Mouse (Mus musculus): ENCODE measurements around the gene Nkapl. TPM values are rescaled to one million over a fixed set of nuclear protein-coding genes. Genes with fewer than 3 reads are reported as not detected.

Nkapl gene
- polyA plus RNA-seq, 1 experiment: 0.55 TPM

DNA sequence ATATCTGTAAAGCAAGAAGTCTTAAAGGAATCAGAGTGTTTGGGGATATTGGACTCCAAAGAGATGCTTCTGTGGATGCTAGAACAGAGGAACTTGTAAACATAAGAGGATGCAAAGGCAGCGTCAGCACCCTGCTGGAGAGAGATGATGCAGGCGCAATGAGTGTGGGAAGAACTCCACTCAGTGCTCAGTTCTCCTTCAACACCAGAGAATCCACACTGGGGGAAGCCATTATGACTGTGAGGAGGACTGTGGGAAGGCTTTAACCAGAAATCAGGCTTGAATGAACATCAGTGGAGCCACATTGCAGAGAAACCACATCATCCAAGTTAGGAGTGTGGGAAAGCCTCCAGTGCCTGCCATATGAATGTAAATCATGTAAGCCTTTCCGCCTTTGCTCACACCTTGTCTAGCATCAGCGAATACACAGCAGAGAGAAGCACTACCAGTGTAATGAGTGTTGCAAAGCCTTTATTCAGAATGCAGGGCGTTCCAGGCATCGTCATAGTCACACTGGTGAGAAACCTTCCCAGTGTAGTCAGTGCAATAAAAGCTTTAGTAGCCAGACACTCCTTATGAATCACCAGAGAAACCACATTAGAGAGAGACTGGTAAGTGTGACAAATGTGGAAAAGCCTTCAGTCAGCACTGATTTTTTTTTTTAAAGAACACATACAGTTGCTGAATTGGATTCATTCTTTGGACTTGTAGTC lies 50.9 kb downstream of the Nkapl start:
- H3K36me3 ChIP-seq (ENCODE audit: control insufficient read depth, insufficient read depth, low read length, poor library complexity, severe bottlenecking): no peaks in the 10 kb centered on the region
- no peak overlapping the region for H3K9ac ChIP-seq (ENCODE audit: low read depth, poor library complexity, severe bottlenecking)
- no peaks in the 10 kb centered on the region for H3K27me3 ChIP-seq (ENCODE audit: control insufficient read depth, insufficient read depth, low read length, poor library complexity, severe bottlenecking)
- no peaks in the 10 kb centered on the region for H3K4me1 ChIP-seq (ENCODE audit: control insufficient read depth, insufficient read depth, low read length)
- TF ChIP-seq EP300 (IDR thresholded peaks at IDR 0.05; ENCODE audit: insufficient read depth, low read depth, low read length) (no peak), CTCF (IDR thresholded peaks at IDR 0.05; ENCODE audit: low read depth, low read length) (no peak), POLR2A (IDR thresholded peaks at IDR 0.05; ENCODE audit: insufficient read depth, low read length) (no peak)
- H3K9me3 ChIP-seq (replicated peaks; ENCODE audit: control insufficient read depth, insufficient read depth, low read length, poor library complexity, severe bottlenecking): no peaks in the 10 kb centered on the region
- H3K27ac ChIP-seq (ENCODE audit: insufficient read depth, low read length): no peak overlapping the region
- no peak overlapping the region for H3K4me3 ChIP-seq (ENCODE audit: low read depth, low read length)

Other genes with a start within 250 kb of the Nkapl start
- gene Gpx5, start 175.8 kb downstream of the Nkapl start, polyA plus RNA-seq (2011; ENCODE audit: insufficient read depth, insufficient read length, low read depth, missing spikeins): not detected in 2 replicates
- gene Gpx6, start 156.4 kb downstream of the Nkapl start, polyA plus RNA-seq (2011; ENCODE audit: insufficient read depth, insufficient read length, low read depth, missing spikeins): 1.2 and 2.2 TPM in 2 replicates
- not detected in 2 replicates for gene Olfr1367, start 121.6 kb downstream of the Nkapl start, polyA plus RNA-seq (2011; ENCODE audit: insufficient read depth, insufficient read length, low read depth, missing spikeins)
- 15.6 and 17.9 TPM in 2 replicates for gene Zscan12, start 105.7 kb downstream of the Nkapl start, polyA plus RNA-seq (2011; ENCODE audit: insufficient read depth, insufficient read length, low read depth, missing spikeins)
- 38.5 and 40.1 TPM in 2 replicates for gene Zkscan3, start 65.8 kb downstream of the Nkapl start, polyA plus RNA-seq (2011; ENCODE audit: insufficient read depth, insufficient read length, low read depth, missing spikeins)
- gene Pgbd1, start 27.5 kb downstream of the Nkapl start, polyA plus RNA-seq (2011; ENCODE audit: insufficient read depth, insufficient read length, low read depth, missing spikeins): 3.4 and 3.6 TPM in 2 replicates
- 39.0 and 42.6 TPM in 2 replicates for gene Zscan26, start 14.8 kb downstream of the Nkapl start, polyA plus RNA-seq (2011; ENCODE audit: insufficient read depth, insufficient read length, low read depth, missing spikeins)
- 0.58 and 0.59 TPM in 2 replicates for gene Zkscan4, start 10.4 kb upstream of the Nkapl start, polyA plus RNA-seq (2011; ENCODE audit: insufficient read depth, insufficient read length, low read depth, missing spikeins)
- gene Gm10065, start 10.9 kb upstream of the Nkapl start, polyA plus RNA-seq (2011; ENCODE audit: insufficient read depth, insufficient read length, low read depth, missing spikeins): not detected in 2 replicates
- 0.52 TPM in 1 of 2 replicates, not detected in the other for gene AK157302, start 26.7 kb upstream of the Nkapl start, polyA plus RNA-seq (2011; ENCODE audit: insufficient read depth, insufficient read length, low read depth, missing spikeins)
- gene Gm11273, start 32.9 kb upstream of the Nkapl start, polyA plus RNA-seq (2011; ENCODE audit: insufficient read depth, insufficient read length, low read depth, missing spikeins): 3.2 and 7.4 TPM in 2 replicates
- gene Zkscan8, start 62.6 kb upstream of the Nkapl start, polyA plus RNA-seq (2011; ENCODE audit: insufficient read depth, insufficient read length, low read depth, missing spikeins): 15.2 and 16.1 TPM in 2 replicates
- gene Olfr1366, start 74.3 kb upstream of the Nkapl start, polyA plus RNA-seq (2011; ENCODE audit: insufficient read depth, insufficient read length, low read depth, missing spikeins): not detected in 2 replicates
- 0.15 and 0.23 TPM in 2 replicates for gene Olfr1535, start 91.4 kb upstream of the Nkapl start, polyA plus RNA-seq (2011; ENCODE audit: insufficient read depth, insufficient read length, low read depth, missing spikeins)
- gene Olfr1364, start 113.2 kb upstream of the Nkapl start, polyA plus RNA-seq (2011; ENCODE audit: insufficient read depth, insufficient read length, low read depth, missing spikeins): not detected in 2 replicates
- gene Olfr1362, start 145.5 kb upstream of the Nkapl start, polyA plus RNA-seq (2011; ENCODE audit: insufficient read depth, insufficient read length, low read depth, missing spikeins): not detected in 2 replicates
- gene Olfr11, start 174.0 kb upstream of the Nkapl start, polyA plus RNA-seq (2011; ENCODE audit: insufficient read depth, insufficient read length, low read depth, missing spikeins): not detected in 2 replicates
- gene Olfr1361, start 194.9 kb upstream of the Nkapl start, polyA plus RNA-seq (2011; ENCODE audit: insufficient read depth, insufficient read length, low read depth, missing spikeins): not detected in 2 replicates
- not detected in 2 replicates for gene Olfr1360, start 208.9 kb upstream of the Nkapl start, polyA plus RNA-seq (2011; ENCODE audit: insufficient read depth, insufficient read length, low read depth, missing spikeins)
- not detected in 2 replicates for gene Olfr1359, start 229.6 kb upstream of the Nkapl start, polyA plus RNA-seq (2011; ENCODE audit: insufficient read depth, insufficient read length, low read depth, missing spikeins)
- gene Hist1h2bl, start 247.6 kb upstream of the Nkapl start, polyA plus RNA-seq (2011; ENCODE audit: insufficient read depth, insufficient read length, low read depth, missing spikeins): 25.5 and 27.2 TPM in 2 replicates
- gene Hist1h2ai, start 247.9 kb upstream of the Nkapl start, polyA plus RNA-seq (2011; ENCODE audit: insufficient read depth, insufficient read length, low read depth, missing spikeins): 3.6 TPM in 1 of 2 replicates, not detected in the other
- gene Hist1h3h, start 249.2 kb upstream of the Nkapl start, polyA plus RNA-seq (2011; ENCODE audit: insufficient read depth, insufficient read length, low read depth, missing spikeins): 25.3 and 31.8 TPM in 2 replicates